Mouse (Mus musculus): ENCODE measurements at regions not wholly inside any gene's neighbourhood (a gene's known extent, or its start where the extent isn't known, plus 50 kb on each side); places are given as distances from the start of the nearest gene placed in this dataset.

DNA sequence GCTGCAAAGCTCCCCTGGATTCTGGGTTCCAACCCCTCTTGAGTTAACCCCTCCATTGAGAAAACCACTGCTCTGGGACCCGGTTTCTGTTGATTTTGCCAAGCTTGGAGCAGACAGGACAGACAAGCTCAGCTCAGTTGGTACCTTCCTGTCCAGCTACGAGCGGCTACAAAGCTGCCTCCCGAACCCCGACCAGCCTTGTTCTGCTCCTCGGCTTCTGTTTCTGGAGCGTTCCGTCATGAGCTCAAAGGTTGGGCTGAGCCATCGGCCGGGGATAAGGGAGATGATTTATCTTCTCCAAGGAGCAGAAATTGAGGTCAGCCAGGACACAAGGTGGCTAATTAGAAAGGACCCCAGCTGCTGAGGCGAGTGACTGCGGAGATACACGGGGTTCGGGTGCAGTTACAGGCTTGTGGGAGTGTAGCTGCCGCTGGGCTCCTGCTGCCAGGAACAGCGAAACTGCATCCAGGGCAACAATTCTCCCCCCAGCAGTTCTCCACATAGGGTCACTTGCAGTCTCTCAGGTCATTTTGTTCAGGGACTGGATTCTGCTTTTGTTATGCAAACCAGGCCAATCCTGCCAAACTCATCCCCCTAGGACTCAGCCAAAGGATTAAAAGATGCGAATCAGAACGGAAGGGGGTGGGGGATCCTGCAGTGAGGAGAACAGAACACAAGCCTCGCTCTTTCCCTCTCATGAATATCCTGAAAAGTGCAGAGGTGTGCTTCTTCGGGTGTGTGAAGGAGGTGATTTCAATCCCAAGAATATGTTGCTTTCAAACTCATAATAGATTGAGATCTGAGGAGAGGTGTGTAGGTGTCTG lies 50.0 kb upstream of the Tmem132d start:
- DNase-seq (ENCODE audit: low spot score in 2 of 2) = no peak
